ENCODE assay signal across 24 mouse cellular contexts in genomic region chr9:105719851-105720395, GRCm38 (mm10).
DNase-seq lines count a peak whose midpoint lies in the region; ATAC-seq lines count a peak whose summit lies in the region.
"Had no signal": no experiment of that assay in that cellular context is flagged by ENCODE, and none has a peak within 500 bp of the region (broad histone marks: within the 10 kb centered on the region; RNA-seq: fewer than 3 reads in every experiment).

No protein-coding gene starts in this region.

- 0 out of 2 replicates have a peak overlapping the region, but pooled peaks have one; percentile 2 for H3K27ac ChIP-seq in limb, embryonic 12.5 days
- H3K27ac ChIP-seq in limb, embryonic 10.5 days = no peak overlapping the region
- H3K27ac ChIP-seq in embryonic facial prominence, embryonic 15.5 days (replicated peaks) = peak overlapping the region; percentile 55; the same call in 1 of the 2 replicates
- H3K27ac ChIP-seq: forebrain, embryonic 10.5 days; hindbrain, embryonic 13.5 days; kidney, embryonic 15.5 days; liver, embryonic 13.5 days; midbrain, embryonic 12.5 days had no signal

- DNase-seq in limb, embryonic 10.5 days (ENCODE audit: low spot score) = no peak
- DNase-seq in ZHBTc4 (ENCODE audit: low read depth, low spot score) = peak; percentile 50
- DNase-seq in adrenal gland, postnatal 36 days = no peak
- DNase-seq: cerebellum, adult 11 months; cerebellum, postnatal 10 days; gastrocnemius, postnatal 10 days; heart, adult 11 months; kidney, adult 11 months; kidney, postnatal 4 days; liver, embryonic 13.5 days; lung, adult 2 months; lung, postnatal 14 days; thymus, adult 18-20 months; thymus, postnatal 4 days had no signal

- H3K9me3 ChIP-seq in limb, embryonic 12.5 days = no peaks in the 10 kb centered on the region
- H3K9me3 ChIP-seq in limb, embryonic 10.5 days (replicated peaks) = no peaks in the 10 kb centered on the region
- no peaks in the 10 kb centered on the region for H3K9me3 ChIP-seq in embryonic facial prominence, embryonic 15.5 days (replicated peaks)
- H3K9me3 ChIP-seq: forebrain, embryonic 10.5 days; heart, embryonic 12.5 days; hindbrain, embryonic 13.5 days; kidney, embryonic 15.5 days; liver, embryonic 13.5 days; midbrain, embryonic 12.5 days had no signal

- H3K4me2 ChIP-seq in limb, embryonic 12.5 days = no peak overlapping the region
- no peak overlapping the region for H3K4me2 ChIP-seq in embryonic facial prominence, embryonic 15.5 days (replicated peaks)
- H3K4me2 ChIP-seq: heart, embryonic 12.5 days; hindbrain, embryonic 13.5 days; kidney, embryonic 15.5 days; liver, embryonic 13.5 days; midbrain, embryonic 12.5 days had no signal

- no peak overlapping the region for H3K9ac ChIP-seq in limb, embryonic 12.5 days (replicated peaks)
- no peak overlapping the region for H3K9ac ChIP-seq in embryonic facial prominence, embryonic 15.5 days
- H3K9ac ChIP-seq: heart, embryonic 12.5 days; hindbrain, embryonic 13.5 days; kidney, embryonic 15.5 days; liver, embryonic 13.5 days; midbrain, embryonic 12.5 days had no signal

- no peaks in the 10 kb centered on the region for H3K36me3 ChIP-seq in limb, embryonic 12.5 days
- H3K36me3 ChIP-seq in limb, embryonic 10.5 days = no peaks in the 10 kb centered on the region
- no peaks in the 10 kb centered on the region for H3K36me3 ChIP-seq in embryonic facial prominence, embryonic 15.5 days
- H3K36me3 ChIP-seq: forebrain, embryonic 10.5 days; heart, embryonic 12.5 days; hindbrain, embryonic 13.5 days; kidney, embryonic 15.5 days; liver, embryonic 13.5 days; midbrain, embryonic 12.5 days had no signal

- WGBS in limb, embryonic 12.5 days = 72% methylated on average over 5 of the region's 5 CpGs
- 61% methylated on average over 5 of the region's 5 CpGs for WGBS in limb, embryonic 10.5 days
- WGBS in embryonic facial prominence, embryonic 15.5 days = 49% methylated on average over 5 of the region's 5 CpGs

- H3K4me1 ChIP-seq in limb, embryonic 12.5 days (replicated peaks) = no peaks in the 10 kb centered on the region
- peaks cover 22% of the 10 kb centered on the region for H3K4me1 ChIP-seq in limb, embryonic 10.5 days
- no peaks in the 10 kb centered on the region for H3K4me1 ChIP-seq in embryonic facial prominence, embryonic 15.5 days
- H3K4me1 ChIP-seq: kidney, embryonic 15.5 days; liver, embryonic 13.5 days; midbrain, embryonic 12.5 days had no signal

- ATAC-seq in limb, embryonic 12.5 days (ENCODE audit: insufficient number of reproducible peaks, insufficient read depth, low FRiP score, low TSS enrichment, low read depth) = no peak
- ATAC-seq in embryonic facial prominence, embryonic 15.5 days (ENCODE audit: insufficient number of reproducible peaks, low FRiP score, low TSS enrichment, low read depth) = no peak
- ATAC-seq in CD4-positive, CD25-positive, alpha-beta regulatory T cell, adult 4 months = no peak
- no peak for ATAC-seq in activated CD4-positive, CD25-positive, alpha-beta regulatory T cell, adult 4 months
- ATAC-seq: forebrain, embryonic 16.5 days had no signal

- no peaks in the 10 kb centered on the region for H3K27me3 ChIP-seq in limb, embryonic 12.5 days
- H3K27me3 ChIP-seq in limb, embryonic 10.5 days (ENCODE audit: low read depth, poor library complexity, severe bottlenecking) = no peaks in the 10 kb centered on the region
- H3K27me3 ChIP-seq in embryonic facial prominence, embryonic 15.5 days = no peaks in the 10 kb centered on the region
- H3K27me3 ChIP-seq: heart, embryonic 12.5 days; hindbrain, embryonic 13.5 days; kidney, embryonic 15.5 days; liver, embryonic 13.5 days; midbrain, embryonic 12.5 days had no signal

- H3K4me3 ChIP-seq in limb, embryonic 12.5 days (replicated peaks) = no peak overlapping the region
- H3K4me3 ChIP-seq in limb, embryonic 10.5 days = no peak overlapping the region
- no peak overlapping the region for H3K4me3 ChIP-seq in embryonic facial prominence, embryonic 15.5 days (replicated peaks)
- H3K4me3 ChIP-seq: forebrain, embryonic 10.5 days; heart, embryonic 12.5 days; hindbrain, embryonic 13.5 days; kidney, embryonic 15.5 days; liver, embryonic 13.5 days; midbrain, embryonic 12.5 days had no signal
